Mouse (Mus musculus): ENCODE measurements around the gene Gm11985.

The Gm11985 gene

DNA sequence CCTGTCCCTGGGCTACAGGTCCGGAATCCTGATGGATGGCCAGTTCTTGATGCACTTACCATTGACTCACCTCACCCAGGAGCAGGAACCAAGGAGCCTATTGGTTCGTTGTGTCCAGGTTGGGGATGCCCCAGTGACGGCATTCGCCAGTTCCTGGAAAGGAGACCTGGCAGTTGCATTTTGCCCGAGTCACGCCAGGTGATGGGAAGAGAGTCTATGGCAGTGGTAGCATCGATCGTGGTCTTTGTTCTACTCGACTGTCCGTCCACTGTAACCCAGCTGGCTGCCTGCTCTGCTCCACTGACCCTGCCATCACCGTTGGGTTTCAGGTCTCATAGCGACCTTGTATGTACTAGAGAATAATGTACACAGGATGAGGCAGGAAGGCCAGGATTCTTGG, 36.0 kb downstream of the Gm11985 start:
- DNase-seq: no peak

DNA sequence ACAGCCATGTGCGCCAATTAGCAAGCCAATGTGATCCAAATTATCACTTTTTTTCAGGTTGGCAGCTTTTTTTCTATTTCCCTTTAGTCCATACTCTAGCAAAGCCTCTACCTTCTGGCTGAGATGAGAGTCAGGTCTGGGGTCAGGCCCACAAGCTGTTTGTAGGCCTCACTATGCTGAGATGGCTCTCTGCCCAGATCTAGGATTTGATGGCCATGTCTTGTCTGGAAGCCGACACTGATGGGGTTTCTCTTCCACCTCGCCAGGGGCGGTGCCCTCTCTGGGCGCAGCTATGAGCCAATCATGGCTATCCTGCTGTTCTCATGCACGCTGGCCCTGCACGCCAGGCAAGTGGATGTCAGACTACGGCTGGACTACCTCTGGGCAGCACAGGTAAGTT, 37.9 kb downstream of the Gm11985 start:
- DNase-seq: no peak

DNA sequence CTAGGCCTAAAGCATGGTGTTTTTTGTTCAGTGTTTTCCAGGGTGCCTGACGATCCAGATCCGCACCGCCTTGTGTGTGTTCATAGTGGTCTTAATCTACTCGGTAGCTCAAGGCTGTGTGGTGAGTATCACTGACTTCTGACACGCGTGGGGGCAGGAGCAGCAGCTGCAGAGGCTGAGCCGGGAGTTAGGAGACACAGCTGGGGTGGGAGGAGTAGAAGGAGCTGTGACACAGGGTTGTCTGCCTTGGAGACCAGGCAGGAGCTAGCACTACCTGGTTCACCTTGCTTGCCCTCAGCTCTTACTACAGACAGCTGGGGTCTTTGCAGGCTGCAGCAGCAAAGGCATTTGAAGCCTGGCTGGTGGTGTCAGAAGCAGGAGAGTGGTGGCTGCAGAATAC, 38.9 kb downstream of the Gm11985 start:
- DNase-seq: peak; percentile 27 to 53

DNA sequence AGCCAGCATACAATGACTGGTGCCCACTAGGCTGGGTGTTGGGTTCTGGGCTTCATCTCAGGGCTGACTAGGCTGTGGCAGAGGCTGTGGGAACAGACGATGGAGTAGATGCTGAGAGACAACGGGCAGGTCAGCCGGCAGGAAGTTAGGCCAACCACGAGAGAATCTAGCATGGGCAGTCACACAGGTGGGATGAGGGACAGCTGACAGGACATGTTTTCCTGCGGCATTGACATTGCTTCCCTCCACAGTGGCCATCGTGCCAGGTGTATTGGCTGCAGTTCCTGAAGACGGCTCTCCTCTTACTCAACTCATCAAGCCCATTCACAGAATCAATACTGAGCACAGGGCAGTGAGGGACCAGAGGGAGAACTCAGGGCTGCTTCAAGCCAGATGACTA, 40.4 kb downstream of the Gm11985 start:
- DNase-seq: no peak

DNA sequence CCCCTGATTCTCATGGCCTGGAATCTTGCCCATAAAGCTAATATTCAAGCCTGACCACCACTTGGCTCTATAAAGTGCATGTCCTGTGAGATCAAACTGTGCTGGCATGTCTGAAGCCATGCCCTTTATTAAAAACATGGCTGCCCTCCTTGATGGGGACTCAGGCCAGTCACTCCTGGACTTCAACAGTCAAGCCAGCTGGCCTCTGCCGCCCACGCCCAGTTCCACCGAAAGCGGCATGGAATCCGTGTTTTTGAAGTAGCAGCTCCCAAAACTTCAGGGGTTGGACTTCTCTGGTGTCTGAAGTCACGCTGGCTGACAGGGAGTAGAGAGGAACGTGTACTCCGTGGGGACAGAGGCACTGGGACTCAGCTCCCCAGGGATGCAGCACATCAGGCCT, 40.8 kb downstream of the Gm11985 start:
- no peak for DNase-seq

DNA sequence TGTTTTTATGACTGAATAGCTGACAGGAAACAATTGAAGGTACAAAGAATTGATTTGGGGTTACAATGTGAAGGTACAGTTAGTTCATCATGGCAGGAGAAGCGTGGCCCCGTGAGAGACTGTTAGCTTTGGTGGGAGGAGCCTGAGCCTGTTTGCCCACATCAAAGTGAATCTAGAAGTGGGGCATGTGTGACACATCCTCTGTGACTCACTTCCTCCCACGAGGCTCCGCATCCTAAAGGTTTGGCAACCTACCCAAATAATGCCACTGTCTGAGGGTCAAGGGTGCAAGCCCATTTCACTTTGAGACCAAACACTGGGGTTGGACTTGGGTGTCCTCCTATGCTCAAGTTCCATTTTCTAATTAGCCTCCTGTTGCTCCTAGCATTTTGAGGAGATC, 43.1 kb downstream of the Gm11985 start:
- no peak for DNase-seq

DNA sequence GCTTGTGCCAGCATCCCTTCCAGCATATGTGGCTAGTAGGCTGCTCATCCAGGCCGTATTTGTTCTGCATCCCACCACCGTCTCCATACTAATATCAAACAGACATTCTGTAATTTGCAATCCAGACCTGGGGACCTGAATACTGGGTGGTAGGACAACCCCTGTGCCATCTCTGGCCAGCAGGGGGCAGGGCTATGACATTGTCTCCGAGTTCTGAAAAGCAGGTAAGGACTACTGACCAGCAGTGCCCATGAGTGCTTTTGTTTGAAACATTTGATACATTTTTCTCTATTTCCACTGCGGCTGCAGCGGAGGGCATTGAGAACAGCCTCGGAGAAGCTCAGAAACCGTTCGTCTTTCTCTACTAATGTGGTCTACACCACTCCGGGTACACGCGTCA, 44.0 kb downstream of the Gm11985 start:
- DNase-seq: peak; percentile 66 to 68

DNA sequence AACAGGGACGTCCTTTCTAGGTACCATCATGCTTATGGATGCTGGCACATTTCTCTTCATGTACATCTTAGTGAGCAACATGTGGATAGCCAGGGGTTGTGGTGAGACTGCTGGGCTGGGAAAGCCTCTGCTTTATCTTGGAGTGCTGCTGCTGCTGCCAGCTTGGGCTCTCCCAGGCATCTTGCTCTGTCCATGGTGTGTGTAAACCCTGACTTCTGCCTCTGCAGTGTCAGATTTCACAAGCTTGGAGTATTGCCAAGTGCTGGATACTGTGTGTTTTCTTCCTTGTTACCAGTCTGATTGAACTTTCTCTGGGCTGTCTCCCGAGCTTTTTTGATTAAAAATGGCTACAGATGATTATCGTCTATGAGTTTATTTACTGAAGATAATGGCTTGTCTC, 45.6 kb downstream of the Gm11985 start:
- peak; percentile 42 to 63 for DNase-seq

DNA sequence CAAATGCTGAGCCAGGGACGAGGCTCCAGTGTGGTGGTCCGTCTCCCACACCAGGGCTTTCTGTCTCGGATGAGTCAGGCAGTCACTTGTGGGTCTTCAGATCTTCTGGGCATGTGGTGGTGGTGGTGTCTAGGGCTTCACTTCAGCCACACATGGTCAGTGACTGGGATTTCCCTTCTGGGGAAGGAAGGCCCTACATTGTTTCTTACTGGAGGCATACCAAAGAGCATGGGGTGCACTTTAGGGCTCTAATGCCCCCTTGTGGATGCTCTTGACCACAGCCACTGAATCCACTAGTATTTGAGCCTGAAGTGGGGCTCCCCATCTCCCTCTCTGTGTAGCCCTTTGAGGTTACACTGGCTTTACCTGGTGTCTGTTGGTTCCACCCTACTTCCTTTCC, 47.9 kb downstream of the Gm11985 start:
- DNase-seq: peak; percentile 63 to 74

DNA sequence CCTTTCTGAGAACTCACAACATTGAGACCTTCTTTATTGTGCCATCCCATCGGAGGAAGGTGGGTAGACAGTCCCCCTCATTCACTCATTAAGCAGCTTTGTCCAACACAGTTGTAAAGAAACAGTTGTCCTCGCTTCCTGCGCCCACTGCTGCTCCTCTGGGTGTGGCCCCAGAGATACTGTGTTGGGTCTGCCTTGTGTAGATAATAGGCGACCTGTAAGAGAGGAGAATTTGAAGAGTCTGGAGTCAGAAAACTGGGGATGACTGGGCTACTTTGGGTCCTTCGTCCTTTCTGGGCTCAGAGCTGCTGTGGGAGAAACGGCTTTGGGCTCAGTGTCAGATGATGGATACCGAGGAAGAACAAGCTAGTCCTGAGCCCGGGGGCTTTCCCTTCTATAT, 50.0 kb downstream of the Gm11985 start:
- DNase-seq: no peak

DNA sequence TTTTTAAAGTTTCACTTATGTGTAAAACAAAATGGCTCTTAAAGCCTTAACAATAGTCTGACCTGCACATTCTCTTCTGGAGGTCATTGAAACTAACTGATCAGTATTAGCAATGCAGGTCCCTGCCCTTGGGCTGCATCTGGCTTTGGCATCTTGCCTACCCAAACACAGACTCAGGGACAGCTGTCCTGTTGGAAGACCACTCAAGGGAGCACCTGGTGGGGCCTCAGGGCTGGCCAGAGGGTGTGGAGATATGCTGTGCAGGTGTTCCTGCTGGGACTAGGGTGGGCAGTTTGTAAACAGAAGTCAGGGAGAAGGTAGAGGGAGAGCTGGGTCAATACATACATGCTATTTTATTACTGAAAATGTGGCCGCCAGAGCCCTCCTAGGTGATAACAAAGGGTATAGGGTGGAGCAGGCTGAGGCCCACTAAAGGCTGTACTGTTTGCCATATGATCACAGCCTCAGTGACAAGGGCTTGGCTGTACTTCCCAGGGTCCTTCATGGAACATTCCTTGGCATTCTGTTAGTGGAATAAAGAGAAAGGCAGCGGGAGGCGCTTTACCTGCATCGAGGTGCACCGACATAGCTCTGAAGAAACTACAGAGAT, 52.0 kb downstream of the Gm11985 start:
- DNase-seq: no peak

DNA sequence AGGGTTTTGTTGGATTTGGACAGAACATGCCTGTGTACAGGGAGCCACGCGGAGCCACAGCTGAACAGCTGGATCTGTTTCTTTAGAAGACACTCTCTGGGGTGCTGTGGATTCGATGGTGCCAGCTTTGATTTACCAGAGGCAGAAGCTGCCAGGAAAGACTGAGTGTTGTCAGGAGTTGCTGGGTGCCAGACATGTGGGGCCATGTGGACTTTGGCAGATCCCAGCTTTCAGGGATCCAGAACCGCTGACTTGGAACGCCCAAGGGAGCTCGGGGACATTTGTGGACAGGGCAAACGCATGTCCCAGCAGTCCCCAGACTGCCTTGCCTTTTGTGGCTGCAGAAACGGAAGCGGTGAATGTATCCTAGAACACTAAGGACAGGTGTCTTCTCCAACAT, 52.6 kb downstream of the Gm11985 start:
- no peak for DNase-seq

DNA sequence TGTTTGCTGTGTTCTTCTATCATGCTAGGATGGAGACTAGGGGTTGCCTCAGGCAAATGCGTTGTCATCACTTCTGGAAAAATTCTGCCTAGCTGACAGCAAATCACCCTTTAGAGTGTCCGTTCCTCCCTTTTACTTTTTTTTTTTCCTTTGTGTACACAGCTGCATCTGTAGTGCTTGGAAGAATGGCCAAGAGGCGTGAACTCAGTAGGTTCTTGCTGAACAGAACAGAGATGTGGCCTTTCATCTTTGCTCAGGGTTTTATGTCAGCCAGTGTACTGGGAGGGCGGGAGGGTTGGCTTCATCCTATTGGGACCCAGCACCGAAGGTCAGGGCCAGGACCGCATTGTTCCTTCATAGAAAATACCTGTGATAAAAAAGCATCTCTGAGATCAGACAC, 53.1 kb downstream of the Gm11985 start:
- no peak for DNase-seq

DNA sequence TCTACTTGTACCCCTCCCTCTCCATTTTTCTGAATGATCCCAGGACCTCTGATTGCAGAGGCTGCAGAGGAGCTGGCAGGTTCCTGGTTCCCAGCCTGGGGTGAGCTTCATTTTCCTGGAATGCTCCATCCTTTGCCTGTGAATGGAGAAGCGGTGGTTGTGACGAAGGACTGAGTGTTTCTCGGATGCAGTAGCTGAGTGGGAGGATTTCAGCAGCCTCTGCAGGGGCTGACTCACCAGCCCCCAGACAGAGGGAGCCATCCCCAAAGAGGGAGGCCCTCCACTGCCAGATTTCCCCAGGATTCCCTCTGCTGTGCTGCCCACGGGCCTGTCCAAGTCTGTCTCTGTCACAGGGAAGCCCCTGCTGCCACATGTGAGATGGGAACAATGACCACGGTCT, 54.0 kb downstream of the Gm11985 start:
- no peak for DNase-seq

DNA sequence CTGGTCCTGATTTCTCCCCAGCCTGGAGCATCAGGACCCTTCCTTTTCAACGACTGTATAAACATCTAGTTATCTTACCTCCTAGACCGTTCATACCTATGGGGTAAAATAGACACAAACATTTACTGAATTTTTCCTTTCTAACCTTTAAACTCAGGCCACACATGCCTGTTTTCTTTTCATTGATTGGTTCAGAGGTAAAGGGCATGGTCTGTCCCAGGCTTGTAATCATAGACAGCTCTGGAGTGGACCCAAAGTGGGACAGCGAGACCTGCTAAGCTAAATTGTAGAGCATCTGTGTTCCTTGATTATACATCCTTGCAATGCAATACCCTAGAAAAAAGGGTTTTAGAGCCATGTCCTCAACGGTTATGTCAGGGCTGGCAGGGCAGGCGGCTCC, 54.6 kb downstream of the Gm11985 start:
- DNase-seq: no peak

Data from kidney, postnatal 4 days (tissue).